Mouse (Mus musculus) heart, embryonic 11.5 days (tissue): Measurements from ENCODE around the gene Elovl4. TPM values are rescaled to one million over a fixed set of nuclear protein-coding genes. Genes with fewer than 3 reads are reported as not detected.

Experiments
- ATAC-seq: fragments of 200-750 bp; cut with Nextera tagmentation; replicated peaks from 2 replicates; pipeline ENCODE4 v1.8.0; 2017; ENCODE audit warnings: moderate library complexity; ENCODE audit not compliant: insufficient number of reproducible peaks, low FRiP score, low TSS enrichment
- H3K27ac ChIP-seq: fragments of 300-500 bp; sonication (generic); 2 replicates; pipeline ENCODE4 v1.5.1; 2014; ENCODE audit warnings: mild to moderate bottlenecking, low read depth, low read length
- H3K27me3 ChIP-seq: fragments of 300-500 bp; sonication (generic); 2 replicates; pipeline ENCODE4 v1.6.1; 2014; ENCODE audit warnings: mild to moderate bottlenecking, low read length, mixed read lengths; ENCODE audit not compliant: control insufficient read depth, insufficient read depth
- H3K36me3 ChIP-seq: fragments of 300-500 bp; sonication (generic); 2 replicates; pipeline ENCODE4 v1.6.1; 2014; ENCODE audit warnings: mild to moderate bottlenecking, low read length, moderate library complexity, mixed read lengths; ENCODE audit not compliant: control insufficient read depth, insufficient read depth
- H3K4me1 ChIP-seq: fragments of 300-500 bp; sonication (generic); 2 replicates; pipeline ENCODE4 v1.6.1; 2014; ENCODE audit warnings: low read length; ENCODE audit not compliant: control insufficient read depth, insufficient read depth
- H3K4me2 ChIP-seq: fragments of 300-500 bp; sonication (generic); 2 replicates; pipeline ENCODE4 v1.6.1; 2014; ENCODE audit warnings: mild to moderate bottlenecking, moderate library complexity
- H3K4me3 ChIP-seq: fragments of 300-500 bp; sonication (generic); 2 replicates; pipeline ENCODE4 v1.5.1; 2014; ENCODE audit warnings: low read depth, low read length
- H3K9ac ChIP-seq: fragments of 300-500 bp; sonication (generic); 2 replicates; pipeline ENCODE4 v1.6.1; 2014; ENCODE audit warnings: mild to moderate bottlenecking, low read depth, low read length, moderate library complexity
- H3K9me3 ChIP-seq: fragments of 300-500 bp; sonication (generic); replicated peaks from 2 replicates; pipeline ENCODE4 v1.6.1; 2016; ENCODE audit warnings: low read length; ENCODE audit not compliant: control insufficient read depth
- WGBS: fragments of 180-500 bp; shearing (Covaris S2); extraction: QIAGEN DNeasy Blood & Tissue Kit; methylation state at CpG from one replicate; pipeline ENCODE4 v1.1.7; 2014; ENCODE audit not compliant: insufficient replicate concordance; 5-methylcytosine and 5-hydroxymethylcytosine counted together
- polyA plus RNA-seq: library from polyadenylated mRNA; unstranded; fragments of >200 nt; fragmentation: Nextera tagmentation; extraction: Ambion mirVana; gene quantifications from 2 replicates; pipeline ENCODE4 v1.2.1, GENCODE M21; 2014

Elovl4 gene
- polyA plus RNA-seq, result 3.5 and 3.6 TPM in 2 replicates

- H3K27ac ChIP-seq, result no peak within 1 kb of the TSS
Observed at GRCm38 (mm10) chr9:83805977-83806815, at the start of gene Elovl4. Gene Elovl4, minus strand, starts transcription at chr9:83806277.

DNA sequence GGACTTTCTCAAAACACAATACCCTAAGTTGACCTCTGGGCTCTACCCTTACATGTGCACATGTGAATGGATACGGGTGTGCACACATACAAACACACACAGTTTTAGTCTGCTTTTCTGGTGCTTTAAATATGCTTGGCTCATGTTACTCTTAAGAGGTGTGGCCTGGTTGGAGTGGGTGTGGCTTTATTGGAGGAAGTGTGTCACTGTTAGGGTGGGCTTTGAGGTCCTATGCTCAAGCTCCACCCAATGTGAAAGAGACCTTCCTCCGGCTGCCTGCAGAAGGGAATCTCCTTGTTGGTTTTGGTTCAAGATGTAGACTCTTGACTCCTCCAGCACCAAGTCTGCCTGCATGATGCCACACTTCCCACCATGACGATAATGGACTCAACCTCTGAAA, 46.4 kb upstream of the Elovl4 start:
- Histone ChIP-seq H3K4me1 (no peaks in the 10 kb centered on the region), H3K4me3 (no peak overlapping the region), H3K27me3 (no peaks in the 10 kb centered on the region), H3K9ac (no peak overlapping the region), H3K36me3 (peaks cover 9% of the 10 kb centered on the region), H3K4me2 (no peak overlapping the region), H3K9me3 (no peaks in the 10 kb centered on the region), H3K27ac (no peak overlapping the region)
- WGBS, result 85% methylated on average over 3 of the region's 3 CpGs
- no peak for ATAC-seq

More at GRCm38 (mm10) chr9:83805977-83806815, at the start of gene Elovl4:
- Histone ChIP-seq H3K4me2 (peak within 1 kb of the TSS; percentile 99), H3K9me3 (no peaks in the 10 kb centered on the region), H3K36me3 (no peaks in the 10 kb centered on the region), H3K27me3 (peaks cover 32% of the 10 kb centered on the region), H3K9ac (peak within 1 kb of the TSS; percentile 66), H3K4me1 (no peaks in the 10 kb centered on the region; the same call in 1 of the 2 replicates), H3K4me3 (peak within 1 kb of the TSS; percentile 60)
- peak; percentile 68 for ATAC-seq
- 3% methylated on average over 65 of the region's 71 CpGs for WGBS

GRCm38 (mm10) chr9:83834748-83835313, 28.8 kb upstream of the Elovl4 start:
- peak; percentile 77 for ATAC-seq
- Histone ChIP-seq H3K36me3 (no peaks in the 10 kb centered on the region), H3K27me3 (no peaks in the 10 kb centered on the region), H3K4me2 (peak overlapping the region; percentile 66), H3K4me1 (peaks cover 4% of the 10 kb centered on the region; the same call in 1 of the 2 replicates), H3K9ac (peak overlapping the region; percentile 86), H3K27ac (peak overlapping the region; percentile 75; the same call in 1 of the 2 replicates), H3K4me3 (peak overlapping the region; percentile 94), H3K9me3 (no peaks in the 10 kb centered on the region)
- under 1% methylated on average over 27 of the region's 27 CpGs for WGBS

- Histone ChIP-seq H3K27ac (peak within 1 kb of the TSS; percentile 75), H3K36me3 (no peaks in the 10 kb centered on the region), H3K4me1 (peaks cover 4% of the 10 kb centered on the region; the same call in 1 of the 2 replicates), H3K9ac (peak within 1 kb of the TSS; percentile 86), H3K9me3 (no peaks in the 10 kb centered on the region), H3K4me3 (peak within 1 kb of the TSS; percentile 94), H3K27me3 (no peaks in the 10 kb centered on the region), H3K4me2 (peak within 1 kb of the TSS; percentile 66)
- WGBS, result 1% methylated on average over 34 of the region's 38 CpGs
- ATAC-seq, result peak; percentile 99
Observed at GRCm38 (mm10) chr9:83833811-83834747, 28.0 kb upstream of the Elovl4 start, which contains the start of gene Ttk. Gene Ttk, plus strand, starts transcription at chr9:83834689.

DNA sequence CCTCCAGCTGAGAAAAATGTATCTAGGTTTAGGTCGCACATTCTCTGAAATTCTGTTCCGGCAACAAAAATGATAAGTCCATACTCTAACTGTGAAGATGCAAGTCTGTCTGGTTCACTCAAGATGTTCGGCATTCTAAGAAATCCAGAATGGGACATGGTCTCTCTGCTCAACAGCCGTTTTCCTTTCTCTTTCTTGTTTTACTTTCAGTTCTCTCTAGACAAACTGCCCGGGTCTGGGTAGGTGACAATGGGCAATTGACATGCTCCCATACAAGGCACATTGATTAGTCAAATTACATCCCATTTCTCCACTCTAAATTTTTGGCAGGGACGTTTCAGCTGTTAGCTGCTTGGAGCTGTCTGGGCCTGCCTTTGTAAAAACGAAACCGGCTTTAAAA, 25.1 kb upstream of the Elovl4 start:
- no peak for ATAC-seq
- WGBS, result 78% methylated on average over 8 of the region's 8 CpGs

GRCm38 (mm10) chr9:83829896-83830295, 23.8 kb upstream of the Elovl4 start:
- no peaks in the 10 kb centered on the region for H3K4me1 ChIP-seq
- no peaks in the 10 kb centered on the region for H3K27me3 ChIP-seq
- H3K9me3 ChIP-seq, result no peaks in the 10 kb centered on the region
- 80% methylated on average over 5 of the region's 5 CpGs for WGBS
- H3K9ac ChIP-seq, result no peak overlapping the region
- no peak for ATAC-seq
- H3K4me3 ChIP-seq, result no peak overlapping the region
- H3K36me3 ChIP-seq, result no peaks in the 10 kb centered on the region
- no peak overlapping the region for H3K4me2 ChIP-seq
- no peak overlapping the region for H3K27ac ChIP-seq

More for the DNA sequence above, 25.1 kb upstream of the Elovl4 start:
- Histone ChIP-seq H3K27me3 (no peaks in the 10 kb centered on the region), H3K9me3 (no peaks in the 10 kb centered on the region), H3K27ac (no peak overlapping the region), H3K9ac (no peak overlapping the region), H3K36me3 (no peaks in the 10 kb centered on the region), H3K4me2 (no peak overlapping the region), H3K4me3 (no peak overlapping the region), H3K4me1 (peaks cover 4% of the 10 kb centered on the region; the same call in 1 of the 2 replicates)

- no peak overlapping the region for H3K4me3 ChIP-seq
- ATAC-seq, result no peak
- H3K9me3 ChIP-seq, result no peaks in the 10 kb centered on the region
- H3K4me1 ChIP-seq, result no peaks in the 10 kb centered on the region
- H3K27ac ChIP-seq, result no peak overlapping the region
- no peaks in the 10 kb centered on the region for H3K36me3 ChIP-seq
- H3K4me2 ChIP-seq, result no peak overlapping the region
- 75% methylated on average over 5 of the region's 5 CpGs for WGBS
- no peaks in the 10 kb centered on the region for H3K27me3 ChIP-seq
- H3K9ac ChIP-seq, result no peak overlapping the region
Observed at GRCm38 (mm10) chr9:83822925-83823324, 16.8 kb upstream of the Elovl4 start.

DNA sequence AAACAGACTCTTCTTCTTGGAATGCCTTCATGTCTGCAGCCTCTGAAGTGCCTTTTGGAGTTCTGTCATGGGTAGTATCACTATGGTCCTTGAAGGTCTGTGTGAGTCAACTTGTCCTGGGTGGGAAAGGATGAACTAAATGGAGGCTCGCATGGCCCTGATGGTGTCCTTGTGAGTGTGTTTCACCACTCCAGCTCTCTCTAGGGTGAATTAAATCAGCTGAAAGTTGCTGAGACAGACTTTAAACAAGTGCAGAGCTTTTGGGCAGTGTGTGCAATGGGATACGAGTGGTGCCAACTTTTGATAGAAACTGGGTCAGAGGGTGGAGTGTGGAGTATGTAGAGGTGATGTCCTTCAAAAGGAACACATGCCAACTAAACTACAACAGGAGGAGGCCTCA, 14.9 kb upstream of the Elovl4 start:
- no peak overlapping the region for H3K4me2 ChIP-seq
- H3K9me3 ChIP-seq, result no peaks in the 10 kb centered on the region
- H3K36me3 ChIP-seq, result no peaks in the 10 kb centered on the region
- WGBS, result 92% methylated on average over 2 of the region's 2 CpGs
- H3K27me3 ChIP-seq, result no peaks in the 10 kb centered on the region
- no peak for ATAC-seq
- no peak overlapping the region for H3K9ac ChIP-seq
- H3K4me3 ChIP-seq, result no peak overlapping the region
- H3K27ac ChIP-seq, result no peak overlapping the region
- no peaks in the 10 kb centered on the region for H3K4me1 ChIP-seq
